Mouse (Mus musculus) G1E (cell line): ENCODE data around the gene Zfpm1. TPM values are rescaled to one million over a fixed set of nuclear protein-coding genes. Genes with fewer than 3 reads are reported as not detected.

Experiments
- ATAC-seq: 2 replicates; pipeline ENCODE4 v1.8.0; 2016; ENCODE audit warnings: mild to moderate bottlenecking; ENCODE audit not compliant: insufficient number of reproducible peaks, poor library complexity, low FRiP score, severe bottlenecking; ENCODE audit errors: extremely low read depth
- DNase-seq: peaks from one replicate; pipeline ENCODE4 v3.0.0; 2012; ENCODE audit warnings: low spot score
- H3K27me3 ChIP-seq: 2 replicates; pipeline ENCODE4 v1.6.1; 2012; ENCODE audit warnings: mild to moderate bottlenecking, low read length, inconsistent platforms; ENCODE audit not compliant: insufficient read depth
- H3K36me3 ChIP-seq: replicated peaks from 2 replicates; pipeline ENCODE3; 2012; ENCODE audit warnings: mild to moderate bottlenecking, inconsistent platforms
- H3K4me1 ChIP-seq: 2 replicates; pipeline ENCODE4 v1.6.1; 2012; ENCODE audit warnings: low read depth, low read length, inconsistent platforms, mixed read lengths; ENCODE audit not compliant: insufficient read depth
- H3K4me3 ChIP-seq: 2 replicates; pipeline ENCODE4 v1.5.1; 2012; ENCODE audit warnings: low read depth, mild to moderate bottlenecking, inconsistent platforms, low read length, moderate library complexity, mixed read lengths
- H3K9me3 ChIP-seq: replicated peaks from 2 replicates; pipeline ENCODE4 v1.6.1; 2012; ENCODE audit warnings: inconsistent platforms
- CTCF ChIP-seq: IDR thresholded peaks from 2 replicates; pipeline ENCODE4 v1.5.1; 2012; ENCODE audit warnings: low read depth, low read length, inconsistent platforms, mixed read lengths
- GATA1 ChIP-seq: IDR thresholded peaks from 2 replicates; pipeline ENCODE4 v1.6.1; 2012; ENCODE audit warnings: borderline replicate concordance, low read length, inconsistent platforms, mixed read lengths
- GATA2 ChIP-seq: IDR thresholded peaks from 2 replicates; pipeline ENCODE4 v1.6.1; 2012; ENCODE audit warnings: low read depth, low read length, inconsistent platforms, borderline replicate concordance
- POLR2AphosphoS5 ChIP-seq: IDR thresholded peaks from 2 replicates; pipeline ENCODE4 v1.6.1; 2012; ENCODE audit warnings: low read depth, low read length, inconsistent platforms; ENCODE audit not compliant: insufficient replicate concordance
- TAL1 ChIP-seq: conservative IDR thresholded peaks from 2 replicates; pipeline ENCODE4 v1.6.1; 2012; ENCODE audit warnings: low read depth, low read length, inconsistent platforms, mixed read lengths
- polyA plus RNA-seq: library from polyadenylated mRNA; stranded (reverse); fragments of >175 nt; gene quantifications from 2 replicates; pipeline ENCODE4 v1.2.3, GENCODE M21; 2012
- total RNA-seq, 2 experiments: library from RNA; stranded (forward) in 1 of 2; stranded (reverse) in 1 of 2; fragments of 200-1000 nt in 1 of 2; fragments of >200 nt in 1 of 2; fragmentation: Nextera tagmentation in 1 of 2; gene quantifications; 2 replicates each; pipeline ENCODE4 v1.2.3; 2014 to 2017

The Zfpm1 gene
- total and polyA plus RNA-seq, 3 experiments, result 54.4 to 1,150 (median 292) TPM

DNA sequence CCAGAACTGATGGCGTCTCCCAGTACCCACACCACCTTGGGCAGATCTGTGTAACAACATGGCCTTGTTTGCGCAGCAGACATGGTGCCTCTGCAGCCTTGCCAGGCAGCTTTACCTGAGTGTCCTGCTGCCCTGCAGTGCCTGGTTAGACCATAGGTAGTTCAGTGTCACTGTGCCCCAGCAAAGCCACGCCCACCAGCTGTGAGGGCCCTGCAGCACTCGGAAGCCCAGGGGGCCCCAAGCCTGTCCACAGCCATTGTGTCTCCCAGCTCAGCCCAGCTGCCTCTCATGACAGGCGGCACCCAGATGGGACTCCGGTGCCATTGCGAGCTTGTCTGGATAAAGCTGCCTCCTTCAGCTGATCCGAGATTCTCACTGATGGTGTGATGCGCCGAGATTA lies 9.6 kb downstream of the Zfpm1 start:
- DNase-seq, result no peak
- Histone ChIP-seq H3K36me3 (peaks cover 98% of the 10 kb centered on the region), H3K4me1 (peaks cover 100% of the 10 kb centered on the region)

DNA sequence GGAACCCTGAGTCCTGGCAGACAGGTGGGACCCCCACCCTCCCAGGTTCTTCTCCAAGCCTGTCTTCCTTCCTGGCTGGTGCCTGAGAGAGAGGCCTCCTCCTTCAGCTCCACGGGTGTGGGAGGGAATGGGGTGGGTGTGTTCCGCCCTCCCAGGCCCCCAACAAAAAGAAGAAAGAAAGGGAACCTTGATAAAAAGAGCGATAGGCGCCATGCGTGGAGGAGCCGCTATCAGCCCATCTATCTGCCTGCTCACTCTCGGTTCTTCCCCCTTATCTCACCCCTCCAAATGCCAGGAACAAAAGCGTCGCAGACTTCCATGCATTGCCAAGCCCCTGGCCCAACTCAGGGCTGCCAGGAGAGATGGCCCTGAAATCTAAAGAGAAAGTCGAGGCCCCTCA lies 11.5 kb downstream of the Zfpm1 start:
- Histone ChIP-seq H3K36me3 (peaks cover 98% of the 10 kb centered on the region), H3K4me1 (peaks cover 100% of the 10 kb centered on the region), H3K27me3 (no peaks in the 10 kb centered on the region), H3K9me3 (no peaks in the 10 kb centered on the region), H3K4me3 (peak overlapping the region; percentile 64; the same call in 1 of the 2 replicates)
- no peak for TF ChIP-seq CTCF
- TF ChIP-seq GATA2, result no peak
- TF ChIP-seq POLR2AphosphoS5, result no peak
- TF ChIP-seq TAL1, result no peak; the same call in 1 of the 2 replicates
- TF ChIP-seq GATA1, result no peak
- DNase-seq (no peak), ATAC-seq (no peak)

More for the DNA sequence above, 9.6 kb downstream of the Zfpm1 start:
- Histone ChIP-seq H3K27me3 (no peaks in the 10 kb centered on the region), H3K9me3 (no peaks in the 10 kb centered on the region), H3K4me3 (peak overlapping the region; percentile 64; the same call in 1 of the 2 replicates)
- no peak for ATAC-seq
- TF ChIP-seq CTCF, result no peak
- TF ChIP-seq GATA2, result no peak
- TF ChIP-seq GATA1, result no peak
- peak; percentile 56; the same call in 1 of the 2 replicates for TF ChIP-seq POLR2AphosphoS5
- TF ChIP-seq TAL1, result no peak

DNA sequence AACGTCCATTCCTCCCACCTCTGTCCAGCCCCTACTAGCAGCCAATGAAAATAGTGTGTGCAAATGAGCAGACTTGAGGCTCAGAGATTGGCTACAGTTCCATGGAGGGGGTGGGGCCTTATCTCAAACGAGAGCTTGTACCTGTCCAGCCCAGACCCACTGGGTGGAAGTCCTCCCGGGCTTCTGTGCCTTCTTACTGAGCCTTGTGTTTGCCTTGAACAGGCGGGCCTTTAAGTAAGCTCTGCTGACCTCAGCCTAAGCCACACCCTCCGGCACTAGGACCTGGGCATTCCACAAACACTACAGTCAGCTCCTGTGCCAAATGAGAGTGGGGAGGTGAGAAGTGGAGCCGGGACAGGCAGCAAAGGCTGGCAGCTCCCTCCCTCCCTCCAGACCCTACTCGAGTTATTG lies 12.3 kb downstream of the Zfpm1 start:
- Histone ChIP-seq H3K9me3 (no peaks in the 10 kb centered on the region), H3K27me3 (no peaks in the 10 kb centered on the region), H3K36me3 (peaks cover 98% of the 10 kb centered on the region), H3K4me3 (peak overlapping the region; percentile 64; the same call in 1 of the 2 replicates), H3K4me1 (peaks cover 100% of the 10 kb centered on the region)
- DNase-seq (peak; percentile 73), ATAC-seq (peak; percentile 78)
- TF ChIP-seq TAL1, result no peak
- TF ChIP-seq GATA1, result no peak
- TF ChIP-seq CTCF, result no peak
- TF ChIP-seq POLR2AphosphoS5, result no peak
- TF ChIP-seq GATA2, result no peak

DNA sequence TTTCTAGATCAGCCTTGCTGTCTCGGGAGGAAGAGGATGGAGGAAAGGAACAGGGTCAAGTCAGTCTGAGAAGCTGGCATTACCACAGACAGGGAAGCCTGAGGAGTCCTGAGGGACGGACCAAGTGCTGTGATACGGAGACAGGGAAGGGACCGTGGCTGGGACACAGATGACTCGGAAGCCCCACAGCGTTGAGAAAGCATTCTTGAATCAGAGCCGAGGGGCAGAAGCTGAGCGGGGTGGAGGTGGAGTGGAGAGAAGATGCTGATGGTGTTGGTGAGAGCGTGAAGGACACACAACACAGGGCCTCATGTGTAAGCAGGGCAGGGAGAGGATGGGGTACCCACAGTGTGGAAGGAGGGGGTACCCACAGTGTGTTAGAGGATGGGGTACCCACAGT lies 13.4 kb downstream of the Zfpm1 start:
- TF ChIP-seq POLR2AphosphoS5, result no peak
- no peak for TF ChIP-seq CTCF
- TF ChIP-seq GATA2, result no peak
- TF ChIP-seq GATA1, result no peak
- no peak for TF ChIP-seq TAL1
- Histone ChIP-seq H3K4me3 (peak overlapping the region; percentile 64; the same call in 1 of the 2 replicates), H3K36me3 (peaks cover 98% of the 10 kb centered on the region), H3K9me3 (no peaks in the 10 kb centered on the region), H3K4me1 (peaks cover 100% of the 10 kb centered on the region), H3K27me3 (no peaks in the 10 kb centered on the region)
- ATAC-seq (no peak), DNase-seq (no peak)

DNA sequence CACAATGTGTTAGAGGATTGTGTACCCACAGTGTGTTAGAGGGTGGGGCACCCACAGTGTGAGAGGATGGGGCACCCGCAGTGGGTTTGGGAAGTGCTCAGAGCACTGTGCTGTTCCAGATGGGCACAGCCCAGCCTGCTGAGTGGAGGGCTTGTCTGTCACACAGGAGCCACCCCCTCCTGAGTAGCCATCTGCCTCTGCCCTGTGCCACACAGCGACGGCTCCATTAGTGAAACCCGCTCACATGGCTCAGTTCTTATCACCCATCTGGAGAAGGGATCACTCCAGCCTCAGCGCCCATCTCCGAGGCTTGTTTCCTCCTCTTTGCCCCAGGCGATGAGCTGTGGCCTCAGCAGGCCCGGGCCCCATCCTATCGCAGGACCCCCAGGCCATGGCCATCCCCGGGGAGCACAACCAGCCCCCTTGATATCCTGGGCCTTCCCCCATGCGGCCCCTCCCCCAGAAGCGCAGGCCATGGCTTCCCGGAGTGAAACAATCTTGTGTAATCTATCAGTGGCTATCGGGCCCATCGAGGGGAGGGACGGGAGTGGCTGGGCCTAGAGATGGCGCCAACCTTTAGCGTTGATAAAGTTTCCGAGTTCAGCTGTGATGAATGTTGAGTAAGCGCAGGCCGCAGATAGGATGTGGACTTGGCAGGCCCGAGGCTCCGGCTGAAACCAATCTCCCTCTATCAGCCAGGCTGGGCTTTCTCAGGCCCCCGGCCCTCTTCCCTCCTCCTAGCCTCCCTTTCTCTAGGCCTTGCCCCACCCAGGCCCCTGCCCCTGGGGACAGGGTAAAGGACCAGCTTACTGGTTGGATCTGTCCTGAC lies 14.4 kb downstream of the Zfpm1 start:
- peaks cover 5% of the 10 kb centered on the region; the same call in 1 of the 2 replicates for H3K27me3 ChIP-seq
- H3K9me3 ChIP-seq, result no peaks in the 10 kb centered on the region
- DNase-seq (no peak), ATAC-seq (no peak)
- H3K36me3 ChIP-seq, result peaks cover 98% of the 10 kb centered on the region
- peak overlapping the region; percentile 64; the same call in 1 of the 2 replicates for H3K4me3 ChIP-seq
- H3K4me1 ChIP-seq, result peaks cover 100% of the 10 kb centered on the region
- no peak for TF ChIP-seq CTCF
- 0 out of 2 replicates have a peak, but pooled peaks have one; percentile 50 for TF ChIP-seq POLR2AphosphoS5

DNA sequence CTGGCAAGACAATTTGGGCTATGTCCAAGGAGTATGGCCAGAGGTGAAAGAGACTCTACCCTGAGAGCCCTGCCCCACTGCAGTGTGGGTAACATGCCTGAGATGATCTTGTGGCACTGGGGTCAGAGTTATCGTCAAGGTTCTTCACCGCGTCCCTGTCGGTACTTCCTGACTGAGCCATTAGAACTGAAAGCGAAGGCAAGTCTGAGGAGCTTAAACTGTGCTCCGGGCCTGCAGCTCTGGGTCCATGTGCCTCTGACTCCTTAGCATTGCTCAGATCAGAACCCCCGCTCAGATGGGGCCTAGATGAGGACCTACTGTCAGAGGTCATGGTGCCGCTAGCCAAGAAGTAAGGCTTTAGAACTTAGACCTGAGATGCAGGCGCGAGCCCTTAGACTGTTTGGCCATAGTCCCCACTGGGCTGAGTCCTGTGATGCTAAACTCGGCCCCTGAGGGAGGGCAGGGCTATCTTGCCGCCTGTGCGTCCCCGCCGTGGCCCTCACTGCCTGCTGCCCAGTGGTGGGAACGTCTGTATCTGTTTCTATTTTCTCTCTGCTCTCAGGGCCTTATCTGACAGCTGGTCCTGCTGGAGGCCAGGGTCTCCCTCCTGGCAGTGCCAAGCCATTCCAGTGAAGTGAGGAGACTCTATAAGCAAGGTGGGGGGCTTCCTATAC lies 17.8 kb downstream of the Zfpm1 start:
- Histone ChIP-seq H3K36me3 (peaks cover 96% of the 10 kb centered on the region), H3K4me3 (peak overlapping the region; percentile 55; the same call in 1 of the 2 replicates), H3K9me3 (no peaks in the 10 kb centered on the region), H3K4me1 (peaks cover 99% of the 10 kb centered on the region), H3K27me3 (peaks cover 5% of the 10 kb centered on the region; the same call in 1 of the 2 replicates)
- DNase-seq (no peak), ATAC-seq (no peak)
- TF ChIP-seq CTCF (no peak), GATA1 (no peak), POLR2AphosphoS5 (no peak), TAL1 (no peak), GATA2 (no peak)
